Mouse (Mus musculus) heart, embryonic 14.5 days (tissue): Measurements from ENCODE around the gene Kmt2d. TPM values are rescaled to one million over a fixed set of nuclear protein-coding genes. Genes with fewer than 3 reads are reported as not detected.

Experiments used
- ATAC-seq: fragments of 200-750 bp; cut with Nextera tagmentation; 2 replicates; pipeline ENCODE4 v1.8.0; 2017; ENCODE audit warnings: low read depth, moderate TSS enrichment; ENCODE audit not compliant: insufficient number of reproducible peaks, insufficient read depth, low FRiP score
- H3K27ac ChIP-seq, 2 experiments: fragments of 200-500 bp in 1 of 2; fragments of 300-500 bp in 1 of 2; sonication (generic) in 1 of 2; replicated peaks in 1 of 2; 2 replicates each; pipeline ENCODE4 v1.5.1; 2012 to 2014; ENCODE audit warnings: low read depth in 2 of 2, low read length in 2 of 2, control low read depth in 1 of 2, mild to moderate bottlenecking in 1 of 2, mixed read lengths in 1 of 2; ENCODE audit not compliant: control insufficient read depth in 1 of 2, insufficient read depth in 1 of 2
- H3K27me3 ChIP-seq: fragments of 300-500 bp; sonication (generic); 2 replicates; pipeline ENCODE4 v1.6.1; 2014; ENCODE audit warnings: mild to moderate bottlenecking, low read length, control low read depth; ENCODE audit not compliant: control insufficient read depth, insufficient read depth
- H3K36me3 ChIP-seq: fragments of 300-500 bp; sonication (generic); 2 replicates; pipeline ENCODE4 v1.6.1; 2014; ENCODE audit warnings: mild to moderate bottlenecking, control low read depth, low read length, mixed read lengths; ENCODE audit not compliant: control insufficient read depth, insufficient read depth
- H3K4me1 ChIP-seq, 2 experiments: fragments of 200-500 bp in 1 of 2; fragments of 300-500 bp in 1 of 2; sonication (generic) in 1 of 2; 2 replicates each; pipeline ENCODE4 v1.6.1; 2012 to 2014; ENCODE audit warnings: low read length in 2 of 2, control low read depth in 1 of 2, mixed read lengths in 1 of 2; ENCODE audit not compliant: control insufficient read depth in 2 of 2, insufficient read depth in 2 of 2
- H3K4me2 ChIP-seq: fragments of 300-500 bp; sonication (generic); 2 replicates; pipeline ENCODE4 v1.6.1; 2014; ENCODE audit warnings: mild to moderate bottlenecking, low read length
- H3K4me3 ChIP-seq, 2 experiments: fragments of 200-500 bp in 1 of 2; fragments of 300-500 bp in 1 of 2; sonication (generic) in 1 of 2; 2 replicates each; pipeline ENCODE4 v1.5.1; 2012 to 2014; ENCODE audit warnings: low read length in 2 of 2, mild to moderate bottlenecking in 2 of 2, control low read depth in 1 of 2, low read depth in 1 of 2, moderate library complexity in 1 of 2; ENCODE audit not compliant: control insufficient read depth in 1 of 2, insufficient read depth in 1 of 2
- H3K9ac ChIP-seq: fragments of 300-500 bp; sonication (generic); 2 replicates; pipeline ENCODE4 v1.6.1; 2014; ENCODE audit warnings: mild to moderate bottlenecking, low read length
- H3K9me3 ChIP-seq: fragments of 300-500 bp; sonication (generic); 2 replicates; pipeline ENCODE4 v1.6.1; 2016; ENCODE audit warnings: low read length, control low read depth; ENCODE audit not compliant: control insufficient read depth
- WGBS: fragments of 180-500 bp; shearing (Covaris S2); extraction: QIAGEN DNeasy Blood & Tissue Kit; methylation state at CpG from one replicate; pipeline ENCODE4 v1.1.7; 2014; 5-methylcytosine and 5-hydroxymethylcytosine counted together
- polyA plus RNA-seq: library from polyadenylated mRNA; unstranded; fragments of >200 nt; fragmentation: Nextera tagmentation; extraction: Ambion mirVana; gene quantifications from 2 replicates; pipeline ENCODE4 v1.2.1, GENCODE M21; 2014

Gene Kmt2d
- polyA plus RNA-seq, 1 experiment from 2014 or later = 13.0 TPM

GRCm38 (mm10) chr15:98893940-98894745 is 23.1 kb upstream of the Kmt2d start, which contains the start of gene Rhebl1:
Gene Rhebl1 (minus strand): TSS chr15:98894540.
- under 1% methylated on average over 77 of the region's 77 CpGs for WGBS
- Histone ChIP-seq H3K9me3 (no peaks in the 10 kb centered on the region), H3K4me3 (peak within 1 kb of the TSS; percentile 49 to 52), H3K4me2 (peak within 1 kb of the TSS; percentile 99), H3K36me3 (no peaks in the 10 kb centered on the region), H3K9ac (peak within 1 kb of the TSS; percentile 70), H3K4me1 (peaks cover 21 to 44% of the 10 kb centered on the region in 2 experiments), H3K27me3 (peaks cover 58% of the 10 kb centered on the region), H3K27ac (0 out of 4 replicates have a peak within 1 kb of the TSS, but pooled peaks of 1 of the 2 experiments have one; percentile 30)
- no peak for ATAC-seq

- Histone ChIP-seq H3K4me2 (no peak overlapping the region), H3K27ac (no peak overlapping the region), H3K9ac (no peak overlapping the region), H3K4me1 (peaks cover 20 to 39% of the 10 kb centered on the region in 2 experiments), H3K36me3 (no peaks in the 10 kb centered on the region), H3K9me3 (no peaks in the 10 kb centered on the region), H3K27me3 (peaks cover 47% of the 10 kb centered on the region), H3K4me3 (no peak overlapping the region)
- ATAC-seq = no peak
- WGBS = 70% methylated on average over 4 of the region's 4 CpGs
These were observed 22.0 kb upstream of the Kmt2d start for GRCm38 (mm10) chr15:98893036-98893435.

GRCm38 (mm10) chr15:98891907-98892606 is 21.1 kb upstream of the Kmt2d start:
- H3K27me3 ChIP-seq = peaks cover 38% of the 10 kb centered on the region
- WGBS = 21% methylated on average over 6 of the region's 6 CpGs

GRCm38 (mm10) chr15:98891198-98891742 is 20.3 kb upstream of the Kmt2d start:
- peaks cover 14 to 24% of the 10 kb centered on the region in 2 experiments for H3K4me1 ChIP-seq
- H3K4me2 ChIP-seq = peak overlapping the region; percentile 46
- H3K27ac ChIP-seq = no peak overlapping the region
- peaks cover 30% of the 10 kb centered on the region for H3K27me3 ChIP-seq
- H3K4me3 ChIP-seq = peak overlapping the region; percentile 6 to 21; a peak in 2 of 4 replicates
- no peak for ATAC-seq
- 16% methylated on average over 19 of the region's 19 CpGs for WGBS
- no peaks in the 10 kb centered on the region for H3K9me3 ChIP-seq
- peak overlapping the region; percentile 16; the same call in 1 of the 2 replicates for H3K9ac ChIP-seq
- H3K36me3 ChIP-seq = no peaks in the 10 kb centered on the region

More at GRCm38 (mm10) chr15:98891907-98892606, 21.1 kb upstream of the Kmt2d start:
- H3K4me2 ChIP-seq = no peak overlapping the region
- ATAC-seq = peak; percentile 29; the same call in 1 of the 2 replicates
- peaks cover 16 to 30% of the 10 kb centered on the region in 2 experiments for H3K4me1 ChIP-seq
- no peak overlapping the region for H3K9ac ChIP-seq
- no peak overlapping the region for H3K4me3 ChIP-seq
- no peak overlapping the region for H3K27ac ChIP-seq
- no peaks in the 10 kb centered on the region for H3K36me3 ChIP-seq
- no peaks in the 10 kb centered on the region for H3K9me3 ChIP-seq

GRCm38 (mm10) chr15:98887526-98887925 is 16.5 kb upstream of the Kmt2d start:
- Histone ChIP-seq H3K4me3 (no peak overlapping the region), H3K4me2 (no peak overlapping the region), H3K27ac (no peak overlapping the region), H3K36me3 (no peaks in the 10 kb centered on the region), H3K9ac (no peak overlapping the region), H3K9me3 (no peaks in the 10 kb centered on the region), H3K4me1 (no peaks in the 10 kb centered on the region), H3K27me3 (no peaks in the 10 kb centered on the region)
- 81% methylated on average over 7 of the region's 7 CpGs for WGBS
- no peak for ATAC-seq

DNA sequence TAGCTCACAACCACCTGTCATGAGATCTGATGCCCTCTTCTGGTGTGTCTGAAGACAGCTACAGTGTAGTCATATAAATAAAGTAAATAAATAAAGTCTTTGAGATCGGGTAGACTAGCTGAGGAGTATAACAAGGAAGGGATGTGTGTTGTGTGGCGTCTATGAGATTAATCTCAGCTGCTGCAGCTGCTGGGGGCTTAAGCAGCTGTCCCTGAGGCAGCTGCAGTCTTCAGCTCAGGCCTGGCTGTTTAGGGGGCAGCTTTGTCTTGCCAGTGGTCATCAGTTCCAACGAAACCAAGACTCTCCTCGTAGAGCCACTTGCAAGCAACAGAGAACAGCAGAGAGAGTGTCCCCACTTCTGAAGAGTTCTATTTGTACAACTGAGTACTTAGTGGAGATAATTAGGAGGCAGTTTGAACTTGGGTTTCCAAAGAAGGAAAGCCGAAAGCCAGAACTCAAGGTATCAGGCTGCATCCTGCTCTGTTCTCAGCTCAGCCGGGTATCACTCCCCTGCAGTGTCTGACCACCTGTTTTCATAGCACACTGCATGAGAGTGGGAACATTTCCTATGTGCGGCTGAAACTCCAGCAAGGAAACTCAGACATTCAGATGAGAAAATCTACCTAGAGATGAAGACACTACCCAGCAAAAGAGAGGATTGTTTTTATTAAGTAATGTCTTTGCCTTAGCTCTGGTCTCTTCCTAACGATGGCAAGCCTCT is 15.8 kb upstream of the Kmt2d start:
- Histone ChIP-seq H3K27me3 (no peaks in the 10 kb centered on the region), H3K4me2 (no peak overlapping the region), H3K27ac (no peak overlapping the region), H3K9ac (no peak overlapping the region), H3K36me3 (no peaks in the 10 kb centered on the region), H3K4me3 (no peak overlapping the region), H3K4me1 (no peaks in the 10 kb centered on the region), H3K9me3 (no peaks in the 10 kb centered on the region)
- no peak for ATAC-seq
- 60% methylated on average over 8 of the region's 8 CpGs for WGBS

GRCm38 (mm10) chr15:98884106-98884505 is 13.1 kb upstream of the Kmt2d start:
- peaks cover 4 to 5% of the 10 kb centered on the region in 2 experiments; a peak in 3 of 4 replicates for H3K4me1 ChIP-seq
- no peak for ATAC-seq
- WGBS = 63% methylated on average over 1 of the region's 1 CpGs

More at GRCm38 (mm10) chr15:98884106-98884505, 13.1 kb upstream of the Kmt2d start:
- H3K4me2 ChIP-seq = no peak overlapping the region
- H3K36me3 ChIP-seq = no peaks in the 10 kb centered on the region
- H3K9ac ChIP-seq = no peak overlapping the region
- no peaks in the 10 kb centered on the region for H3K9me3 ChIP-seq
- no peaks in the 10 kb centered on the region for H3K27me3 ChIP-seq
- H3K4me3 ChIP-seq = no peak overlapping the region
- no peak overlapping the region for H3K27ac ChIP-seq
